Mouse (Mus musculus): ENCODE measurements around the gene Dstyk.

DNA sequence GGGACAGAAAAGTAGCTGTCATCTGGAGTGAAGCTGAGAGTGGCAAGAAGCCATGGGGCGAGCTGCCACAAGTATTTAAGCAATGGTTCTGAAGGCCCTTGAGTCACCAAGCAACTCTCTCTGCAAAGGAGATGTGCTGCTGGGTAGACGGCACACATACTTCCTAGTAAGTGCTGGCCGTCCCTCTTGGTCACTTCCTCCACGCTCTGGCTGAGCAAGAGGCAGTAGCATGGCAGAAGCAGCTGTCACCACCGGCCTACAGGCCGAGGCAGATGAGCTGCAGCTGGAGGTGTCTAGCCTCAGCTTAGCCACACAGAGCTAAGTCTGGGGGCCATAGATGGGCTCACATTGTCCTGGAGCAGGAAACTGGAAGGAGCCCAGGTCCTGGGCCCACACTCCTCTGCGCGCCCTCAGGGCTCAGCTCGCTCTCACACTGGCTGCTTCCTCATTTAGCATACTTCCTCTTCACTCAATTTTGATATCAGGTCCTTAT is 46.6 kb upstream of the Dstyk start:
- TF ChIP-seq CTCF (IDR thresholded peaks at IDR 0.05; ENCODE audit: low read depth) (no peak), EP300 (optimal IDR thresholded peaks at IDR 0.05) (no peak)

Data from stomach, postnatal 0 days (tissue).